Mouse (Mus musculus): ENCODE data around the gene Tsen34. TPM values are rescaled to one million over a fixed set of nuclear protein-coding genes. Genes with fewer than 3 reads are reported as not detected.
"Not testable (repeated sequence)": the region's sequence is repeated elsewhere in the genome, so short reads cannot be mapped to it uniquely, and the experiment has no call there.

The Tsen34 gene
- polyA plus RNA-seq, 1 experiment from 2014 or later = 297 TPM

DNA sequence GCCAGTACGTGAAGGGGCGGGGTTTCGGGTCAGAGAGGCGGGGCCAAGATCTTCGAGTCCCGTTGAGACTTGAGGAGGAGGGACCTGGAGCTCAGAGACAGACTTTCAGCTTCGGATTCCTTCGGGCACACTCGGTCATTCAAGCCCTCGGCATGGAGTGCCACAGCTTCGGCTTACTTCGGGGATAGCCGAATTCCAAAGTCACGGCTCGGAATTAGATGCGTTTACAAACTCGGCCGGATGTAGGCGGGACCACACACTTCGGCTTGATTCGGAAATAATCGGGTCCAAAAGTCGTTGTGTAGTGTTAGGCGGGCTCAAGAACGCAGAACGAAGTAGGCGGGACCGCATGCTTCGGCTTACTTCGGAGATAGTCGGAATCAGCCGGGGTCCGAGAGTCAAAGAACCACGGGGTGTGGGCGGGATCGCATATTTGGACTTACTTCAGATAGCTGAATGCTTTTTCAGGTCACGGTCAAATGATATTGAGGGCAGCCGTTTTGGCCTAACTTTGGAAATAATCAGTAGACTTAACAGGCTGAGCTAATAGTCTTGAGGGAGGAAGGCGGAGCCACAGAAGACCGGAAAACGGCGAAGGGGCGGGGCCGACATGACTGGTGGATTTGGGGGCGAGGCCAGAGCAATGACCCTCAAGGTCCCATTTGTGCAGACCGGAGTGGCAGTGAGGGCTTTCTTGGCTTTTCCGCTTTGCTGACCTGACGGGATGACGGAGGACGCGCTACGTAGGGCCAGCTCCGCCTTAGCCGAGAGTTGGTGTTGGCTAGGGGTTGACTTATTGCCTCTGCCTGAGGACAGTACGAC, 535 bp downstream of the Tsen34 start, which contains the start of gene Mboat7:
Gene Mboat7, minus strand, starts transcription at position 537 of the 822 bp plus-strand sequence.
- WGBS = under 1% methylated on average over 55 of the region's 55 CpGs
- H3K27me3 ChIP-seq = no peaks in the 10 kb centered on the region
- H3K9me3 ChIP-seq = no peaks in the 10 kb centered on the region
- H3K4me3 ChIP-seq = peak within 1 kb of the TSS; percentile 85
- peak within 1 kb of the TSS; percentile 95 for H3K27ac ChIP-seq (replicated peaks)
- H3K4me1 ChIP-seq (replicated peaks) = peaks cover 36% of the 10 kb centered on the region
- peaks cover 27% of the 10 kb centered on the region for H3K36me3 ChIP-seq
- H3K4me2 ChIP-seq = peak within 1 kb of the TSS; percentile 68
- ATAC-seq (ENCODE audit: low FRiP score, low read depth) = peak; percentile 94
- peak within 1 kb of the TSS; percentile 94 for H3K9ac ChIP-seq

DNA sequence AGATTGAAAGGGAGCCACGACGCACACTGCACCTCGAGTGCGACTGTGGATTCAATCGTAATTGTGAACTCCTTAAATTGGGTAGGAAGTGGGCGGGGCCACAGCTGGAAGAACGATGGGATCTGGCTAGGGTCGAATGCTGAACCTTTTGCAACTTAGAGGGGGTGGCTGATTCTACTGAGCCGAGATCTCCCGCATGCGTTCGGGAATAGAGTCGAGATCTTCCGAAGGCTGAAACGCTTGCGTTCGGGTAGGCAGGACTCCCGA, 1.1 kb downstream of the Tsen34 start:
- peak overlapping the region; percentile 94 for H3K9ac ChIP-seq
- H3K4me2 ChIP-seq = peak overlapping the region; percentile 68
- peaks cover 36% of the 10 kb centered on the region for H3K4me1 ChIP-seq (replicated peaks)
- H3K27me3 ChIP-seq = no peaks in the 10 kb centered on the region
- H3K4me3 ChIP-seq = peak overlapping the region; percentile 85
- H3K27ac ChIP-seq (replicated peaks) = peak overlapping the region; percentile 95
- no peak; the same call in 1 of the 2 replicates for ATAC-seq (ENCODE audit: low FRiP score, low read depth)
- under 1% methylated on average over 18 of the region's 18 CpGs for WGBS
- H3K36me3 ChIP-seq = peaks cover 26% of the 10 kb centered on the region
- H3K9me3 ChIP-seq = no peaks in the 10 kb centered on the region

DNA sequence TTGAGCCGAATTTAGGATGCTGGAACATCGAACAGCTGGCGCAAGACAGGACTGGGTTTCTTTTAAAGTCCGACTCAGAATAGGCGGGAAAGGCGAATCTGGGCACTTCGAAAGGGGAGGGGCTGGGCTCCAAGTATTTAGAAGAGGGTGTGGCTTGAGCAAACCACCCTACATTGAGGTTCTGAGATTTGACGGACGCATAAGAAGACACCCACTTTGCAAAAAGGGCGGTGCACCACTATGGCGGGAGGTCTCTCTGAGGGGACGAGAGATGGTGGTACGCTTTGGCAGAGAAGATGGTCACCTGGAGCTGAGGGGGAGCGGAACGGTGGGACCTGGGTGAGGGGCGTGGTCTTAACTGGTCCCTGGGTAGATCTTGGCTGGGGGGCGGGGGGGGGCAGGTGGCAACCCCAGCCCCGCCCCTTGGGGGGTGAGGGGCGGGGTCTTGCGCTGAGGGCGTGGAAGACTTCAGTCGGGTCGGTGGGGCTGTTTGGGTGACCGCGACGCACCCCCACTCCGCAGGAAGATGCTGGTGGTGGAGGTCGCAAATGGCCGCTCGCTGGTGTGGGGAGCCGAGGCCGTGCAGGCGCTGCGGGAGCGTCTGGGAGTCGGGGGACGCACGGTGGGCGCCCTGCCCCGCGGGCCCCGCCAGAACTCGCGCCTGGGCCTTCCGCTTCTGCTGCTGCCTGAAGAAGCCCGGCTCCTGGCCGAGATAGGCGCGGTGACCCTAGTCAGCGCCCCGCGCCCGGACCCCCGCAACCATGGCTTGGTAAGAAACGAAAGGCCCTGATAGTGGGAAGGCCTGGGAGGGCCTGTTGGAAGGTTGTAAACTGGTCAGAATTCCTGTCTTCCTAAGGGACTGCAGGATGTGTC, 1.6 kb downstream of the Tsen34 start:
- Histone ChIP-seq H3K4me2 (peak overlapping the region; percentile 68), H3K4me3 (peak overlapping the region; percentile 85), H3K27ac (replicated peaks) (peak overlapping the region; percentile 95), H3K4me1 (replicated peaks) (peaks cover 36% of the 10 kb centered on the region), H3K9ac (peak overlapping the region; percentile 94), H3K9me3 (no peaks in the 10 kb centered on the region), H3K27me3 (no peaks in the 10 kb centered on the region), H3K36me3 (peaks cover 32% of the 10 kb centered on the region)
- peak; percentile 35 for ATAC-seq (ENCODE audit: low FRiP score, low read depth)
- 3% methylated on average over 54 of the region's 55 CpGs for WGBS

DNA sequence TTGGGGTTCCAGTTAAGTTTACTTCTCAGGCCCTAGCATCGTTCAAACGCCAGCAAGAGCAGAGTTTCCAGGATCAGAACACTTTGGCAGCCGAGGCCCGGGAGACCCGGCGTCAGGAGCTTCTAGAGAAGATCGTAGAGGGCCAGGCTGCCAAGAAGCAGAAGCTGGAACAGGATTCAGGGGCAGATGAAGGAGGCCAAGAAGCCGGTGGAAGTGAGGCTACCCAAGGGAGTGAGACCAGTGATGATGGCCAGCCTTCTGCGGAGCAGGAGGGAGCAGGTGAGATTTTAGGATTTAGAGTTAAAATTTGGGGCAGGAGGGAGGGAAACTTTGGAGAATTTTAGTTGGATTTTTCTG, 2.3 kb downstream of the Tsen34 start:
- ATAC-seq (ENCODE audit: low FRiP score, low read depth); H3K27me3 ChIP-seq; H3K9me3 ChIP-seq: not testable (repeated sequence)
- Histone ChIP-seq H3K9ac (peak overlapping the region; percentile 94), H3K4me2 (peak overlapping the region; percentile 68), H3K4me3 (peak overlapping the region; percentile 85), H3K4me1 (replicated peaks) (peaks cover 36% of the 10 kb centered on the region), H3K36me3 (peaks cover 36% of the 10 kb centered on the region), H3K27ac (replicated peaks) (peak overlapping the region; percentile 95)
- WGBS = 8% methylated on average over 9 of the region's 9 CpGs

DNA sequence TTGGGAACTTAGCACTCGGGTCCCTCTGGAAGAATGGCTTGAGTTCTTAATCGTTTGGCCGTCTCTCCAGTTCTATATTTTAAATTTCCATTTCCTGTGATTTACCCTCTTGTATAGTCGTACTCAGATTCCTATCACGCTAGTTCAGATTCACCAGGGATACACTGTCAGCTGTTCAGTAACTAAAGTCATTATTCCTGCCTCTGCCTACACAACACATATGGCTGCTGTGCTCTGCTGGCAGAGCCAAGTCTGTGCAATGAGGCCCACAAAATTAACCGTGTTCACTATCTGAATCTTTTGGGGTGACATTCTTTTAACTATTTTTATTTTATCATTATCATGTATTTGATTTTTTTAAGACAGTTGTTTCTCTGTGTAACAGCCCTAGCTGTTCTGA, 5.8 kb downstream of the Tsen34 start:
- Histone ChIP-seq H3K4me3 (no peak overlapping the region), H3K36me3 (peaks cover 48% of the 10 kb centered on the region), H3K4me1 (replicated peaks) (peaks cover 24% of the 10 kb centered on the region), H3K27me3 (no peaks in the 10 kb centered on the region), H3K9ac (no peak overlapping the region), H3K9me3 (no peaks in the 10 kb centered on the region), H3K4me2 (no peak overlapping the region), H3K27ac (replicated peaks) (no peak overlapping the region)
- ATAC-seq (ENCODE audit: low FRiP score, low read depth) = no peak
- WGBS = 96% methylated on average over 6 of the region's 6 CpGs

DNA sequence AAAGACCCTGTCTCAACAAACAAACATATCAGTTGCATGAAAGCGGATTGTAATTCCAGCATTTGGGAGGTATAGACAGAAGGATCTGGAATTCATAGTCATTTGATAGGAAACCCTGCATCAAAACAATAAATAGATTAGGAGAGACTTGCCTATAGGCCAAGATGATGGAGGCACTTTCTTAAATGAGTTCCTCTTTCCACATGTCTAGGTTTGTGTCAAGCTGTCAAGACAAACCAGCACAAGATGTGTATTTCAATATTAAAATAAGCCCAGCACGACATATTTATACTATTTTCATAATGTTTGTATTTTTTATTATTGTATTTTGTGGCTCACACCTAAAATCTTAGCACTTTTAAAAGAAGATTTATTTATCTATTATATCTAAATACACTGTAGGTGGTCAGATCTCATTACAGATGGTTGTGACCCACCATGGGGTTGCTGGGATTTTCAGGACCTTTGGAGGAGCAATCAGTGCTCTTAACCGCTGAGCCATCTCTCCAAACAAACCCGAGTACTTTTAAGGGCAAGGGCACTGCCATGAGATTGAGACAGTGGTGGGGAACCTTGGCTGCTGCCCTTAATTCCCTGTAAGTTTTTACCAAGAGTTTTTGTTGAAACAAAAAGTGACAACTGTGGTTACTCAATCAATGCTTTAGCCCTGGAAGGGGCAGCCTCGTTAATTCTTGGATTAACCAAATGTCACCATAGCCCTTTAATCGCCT, 10.7 kb downstream of the Tsen34 start:
- H3K9me3 ChIP-seq = no peaks in the 10 kb centered on the region
- 22% methylated on average over 6 of the region's 6 CpGs for WGBS
- H3K36me3 ChIP-seq = peaks cover 53% of the 10 kb centered on the region
- H3K27me3 ChIP-seq = no peaks in the 10 kb centered on the region
- peak overlapping the region; percentile 82 for H3K9ac ChIP-seq
- peak overlapping the region; percentile 95 for H3K27ac ChIP-seq (replicated peaks)
- peak; percentile 52 for ATAC-seq (ENCODE audit: low FRiP score, low read depth)
- H3K4me2 ChIP-seq = peak overlapping the region; percentile 90
- H3K4me1 ChIP-seq (replicated peaks) = peaks cover 29% of the 10 kb centered on the region
- H3K4me3 ChIP-seq = peak overlapping the region; percentile 94

DNA sequence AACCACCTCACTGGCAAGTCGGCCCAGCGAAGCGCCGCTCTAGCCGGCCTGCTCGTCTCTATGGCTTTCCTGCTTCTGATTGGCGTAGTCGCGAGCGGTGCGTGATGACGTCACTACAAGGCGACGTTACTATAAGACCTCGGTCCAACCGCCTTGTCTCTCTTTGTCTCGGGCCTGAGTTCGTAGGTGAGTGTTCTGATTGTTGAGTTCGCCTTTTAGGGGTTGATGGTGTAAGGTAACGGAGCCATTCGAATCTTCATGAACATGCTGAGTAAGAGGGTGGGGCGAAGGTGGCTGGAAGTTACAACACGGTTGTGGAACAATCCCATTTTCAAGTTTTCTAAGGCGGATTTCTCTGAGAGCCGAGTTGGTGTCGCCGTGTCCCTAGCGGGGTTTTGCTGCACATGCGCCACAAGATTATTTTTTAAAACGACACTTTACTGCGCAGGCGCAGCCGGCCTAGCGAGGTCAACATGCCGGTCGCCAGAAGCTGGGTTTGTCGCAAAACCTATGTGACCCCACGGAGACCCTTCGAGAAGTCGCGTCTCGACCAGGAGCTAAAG, 11.3 kb downstream of the Tsen34 start, which contains the start of gene Rps9:
Gene Rps9, plus strand, starts transcription at position 115 of the 563 bp plus-strand sequence.
- Histone ChIP-seq H3K27me3 (no peaks in the 10 kb centered on the region), H3K4me2 (peak within 1 kb of the TSS; percentile 90), H3K9me3 (no peaks in the 10 kb centered on the region), H3K27ac (replicated peaks) (peak within 1 kb of the TSS; percentile 95), H3K36me3 (peaks cover 48% of the 10 kb centered on the region), H3K4me3 (peak within 1 kb of the TSS; percentile 94), H3K9ac (peak within 1 kb of the TSS; percentile 82), H3K4me1 (replicated peaks) (peaks cover 29% of the 10 kb centered on the region)
- peak; percentile 94 for ATAC-seq (ENCODE audit: low FRiP score, low read depth)
- under 1% methylated on average over 42 of the region's 42 CpGs for whole genome bisulfite sequencing

DNA sequence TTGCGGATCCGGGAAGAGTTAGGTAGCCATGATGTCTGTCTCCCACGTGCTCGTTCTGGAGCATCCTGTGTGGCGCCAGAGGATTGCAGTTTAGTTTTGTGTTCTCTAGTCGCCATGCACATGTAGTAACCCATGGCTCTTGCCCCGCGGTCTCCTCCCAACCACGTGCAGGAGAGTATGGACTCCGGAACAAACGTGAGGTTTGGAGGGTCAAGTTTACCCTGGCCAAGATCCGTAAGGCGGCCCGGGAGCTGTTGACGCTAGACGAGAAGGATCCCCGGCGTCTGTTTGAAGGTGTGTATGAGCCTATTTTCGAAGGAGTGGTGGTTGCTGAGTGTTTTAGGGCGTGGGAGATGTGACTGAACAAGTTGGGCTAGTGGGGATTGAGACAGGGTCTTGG, 11.8 kb downstream of the Tsen34 start:
- under 1% methylated on average over 20 of the region's 20 CpGs for WGBS

DNA sequence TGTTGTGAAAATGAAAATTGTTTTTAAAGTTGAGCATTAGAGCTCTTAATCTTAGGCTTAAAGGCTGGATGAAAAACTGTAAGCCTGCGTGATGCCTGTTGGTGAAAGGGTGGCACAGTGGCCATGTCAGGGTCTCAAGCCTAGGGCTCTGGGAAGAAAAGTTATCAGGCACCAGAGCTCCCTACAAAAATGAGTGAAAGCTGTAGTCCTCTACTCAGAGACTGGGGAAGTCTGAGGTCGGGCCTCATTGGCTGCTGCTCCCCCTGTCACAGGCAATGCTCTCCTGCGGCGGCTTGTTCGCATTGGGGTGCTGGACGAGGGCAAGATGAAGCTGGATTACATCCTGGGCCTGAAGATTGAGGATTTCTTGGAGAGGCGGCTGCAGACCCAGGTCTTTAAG, 12.8 kb downstream of the Tsen34 start:
- H3K27ac ChIP-seq (replicated peaks) = not testable (repeated sequence)
- 2% methylated on average over 7 of the region's 7 CpGs for WGBS

More for the DNA sequence above, 11.8 kb downstream of the Tsen34 start:
- H3K4me1 ChIP-seq (replicated peaks) = peaks cover 29% of the 10 kb centered on the region
- ATAC-seq (ENCODE audit: low FRiP score, low read depth) = peak; percentile 65
- H3K9me3 ChIP-seq = no peaks in the 10 kb centered on the region
- H3K27me3 ChIP-seq = no peaks in the 10 kb centered on the region
- H3K9ac ChIP-seq = peak overlapping the region; percentile 82
- peaks cover 43% of the 10 kb centered on the region for H3K36me3 ChIP-seq
- peak overlapping the region; percentile 95 for H3K27ac ChIP-seq (replicated peaks)
- H3K4me2 ChIP-seq = peak overlapping the region; percentile 90
- peak overlapping the region; percentile 94 for H3K4me3 ChIP-seq

DNA sequence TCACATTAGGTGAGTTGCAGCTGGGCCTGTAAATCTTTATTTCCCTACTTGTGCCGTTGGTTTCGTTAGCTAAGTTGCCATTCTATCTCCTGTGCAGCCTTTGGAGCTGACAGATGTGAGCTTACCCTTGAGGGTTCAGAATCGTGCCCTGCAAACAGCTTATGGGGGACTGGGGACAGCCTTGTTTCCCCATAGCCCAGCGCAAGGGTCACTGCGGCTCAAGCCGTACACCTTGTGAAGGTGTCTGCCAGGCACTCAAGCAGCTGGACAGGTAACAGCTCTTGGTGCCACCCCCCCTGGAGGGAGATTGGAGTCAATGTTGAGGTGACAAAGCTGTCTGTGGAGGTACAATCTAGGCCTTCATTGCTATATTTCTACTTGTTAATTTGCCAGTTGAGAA, 13.2 kb downstream of the Tsen34 start:
- no peak for ATAC-seq (ENCODE audit: low FRiP score, low read depth)
- H3K9ac ChIP-seq = peak overlapping the region; percentile 82
- H3K4me2 ChIP-seq = peak overlapping the region; percentile 90
- 37% methylated on average over 6 of the region's 6 CpGs for WGBS
- peaks cover 30% of the 10 kb centered on the region for H3K36me3 ChIP-seq
- H3K9me3 ChIP-seq = no peaks in the 10 kb centered on the region
- peaks cover 29% of the 10 kb centered on the region for H3K4me1 ChIP-seq (replicated peaks)
- H3K4me3 ChIP-seq = peak overlapping the region; percentile 94
- H3K27ac ChIP-seq (replicated peaks) = no peak overlapping the region
- no peaks in the 10 kb centered on the region for H3K27me3 ChIP-seq

More for the DNA sequence above, 12.8 kb downstream of the Tsen34 start:
- peaks cover 33% of the 10 kb centered on the region for H3K36me3 ChIP-seq
- H3K9me3 ChIP-seq; H3K27me3 ChIP-seq; ATAC-seq (ENCODE audit: low FRiP score, low read depth): not testable (repeated sequence)
- peak overlapping the region; percentile 94 for H3K4me3 ChIP-seq
- H3K9ac ChIP-seq = peak overlapping the region; percentile 82
- H3K4me1 ChIP-seq (replicated peaks) = peaks cover 29% of the 10 kb centered on the region
- peak overlapping the region; percentile 90 for H3K4me2 ChIP-seq

DNA sequence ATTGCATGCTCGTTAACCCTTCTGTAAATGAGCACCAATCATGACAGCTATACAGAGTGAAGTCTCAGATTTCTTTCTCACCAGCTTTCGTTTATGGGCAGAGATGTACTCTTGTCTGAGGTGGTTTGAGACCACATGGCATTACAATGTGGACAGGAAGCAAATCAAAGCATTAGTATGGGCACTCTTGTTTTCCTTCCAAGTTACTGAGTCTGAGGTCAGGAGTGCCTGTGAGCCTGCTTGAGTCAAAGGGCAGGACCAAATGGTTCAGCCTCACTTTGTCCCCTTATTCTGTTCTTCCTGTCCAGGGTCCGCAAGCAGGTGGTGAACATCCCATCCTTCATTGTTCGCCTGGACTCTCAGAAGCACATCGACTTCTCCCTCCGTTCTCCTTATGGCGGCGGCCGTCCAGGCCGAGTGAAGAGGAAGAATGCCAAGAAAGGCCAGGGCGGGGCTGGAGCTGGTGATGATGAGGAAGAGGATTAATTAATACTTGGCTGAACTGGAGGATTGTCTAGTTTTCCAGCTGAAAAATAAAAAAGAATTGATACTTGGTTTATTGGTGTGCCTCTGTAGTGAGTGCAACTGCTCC, 13.8 kb downstream of the Tsen34 start:
- Histone ChIP-seq H3K9me3 (no peaks in the 10 kb centered on the region), H3K36me3 (peaks cover 25% of the 10 kb centered on the region), H3K4me1 (replicated peaks) (peaks cover 29% of the 10 kb centered on the region), H3K4me2 (peak overlapping the region; percentile 90), H3K27me3 (no peaks in the 10 kb centered on the region), H3K4me3 (peak overlapping the region; percentile 94), H3K27ac (replicated peaks) (no peak overlapping the region), H3K9ac (peak overlapping the region; percentile 82; the same call in 1 of the 2 replicates)
- ATAC-seq (ENCODE audit: low FRiP score, low read depth) = no peak
- WGBS = 56% methylated on average over 11 of the region's 11 CpGs
